Mouse (Mus musculus) adrenal gland, postnatal 36 days (tissue): ENCODE data around the gene Xxylt1. TPM values are rescaled to one million over a fixed set of nuclear protein-coding genes. Genes with fewer than 3 reads are reported as not detected.

Experiments used
- DNase-seq, 2 experiments: peaks; one replicate each; pipeline ENCODE4 v3.0.0; 2021; ENCODE audit warnings: mixed read lengths in 1 of 2
- total RNA-seq, 2 experiments: library from RNA; stranded (reverse); gene quantifications; 2 replicates each; pipeline ENCODE4 v1.2.3; 2021

Gene Xxylt1
- total RNA-seq, 2 experiments from 2014 or later: 10.0 to 17.8 TPM

- DNase-seq: no peak
These were observed 165.5 kb downstream of the Xxylt1 start for GRCm38 (mm10) chr16:30915611-30916220.

Other genes starting within 250 kb of the Xxylt1 start
- gene Acap2, start 119.8 kb upstream of the Xxylt1 start, total RNA-seq: 10 to 100 TPM; 41.2 to 49.0 TPM
- gene Ppp1r2, start 193.8 kb upstream of the Xxylt1 start, total RNA-seq: 10 to 100 TPM; 76.2 to 76.3 TPM
- 1 to 10 TPM; 4.7 to 4.9 TPM for gene Apod, start 233.4 kb upstream of the Xxylt1 start, total RNA-seq